Mouse (Mus musculus) adrenal gland, adult 18-20 months (tissue): Measurements from ENCODE around the gene Cntnap2. TPM values are rescaled to one million over a fixed set of nuclear protein-coding genes. Genes with fewer than 3 reads are reported as not detected.

Experiments used
- DNase-seq, 2 experiments: peaks; one replicate each; pipeline ENCODE4 v3.0.0; 2021 to 2022; ENCODE audit warnings: low spot score in 2 of 2
- total RNA-seq, 2 experiments: library from RNA; stranded (reverse); gene quantifications; 1 replicate in 1 of 2; 2 replicates in 1 of 2; pipeline ENCODE4 v1.2.3; 2021

The Cntnap2 gene
- total RNA-seq, 2 experiments from 2014 or later: 1.5 to 2.0 TPM

- DNase-seq: no peak
Measured at GRCm38 (mm10) chr6:45885486-45885885, 826.3 kb downstream of the Cntnap2 start.

- DNase-seq: no peak
Measured at GRCm38 (mm10) chr6:45887901-45888300, 828.7 kb downstream of the Cntnap2 start.

GRCm38 (mm10) chr6:45938263-45938662 lies 879.1 kb downstream of the Cntnap2 start:
- DNase-seq: no peak

GRCm38 (mm10) chr6:45938775-45939174 lies 879.6 kb downstream of the Cntnap2 start:
- no peak for DNase-seq

- DNase-seq: no peak
Measured at GRCm38 (mm10) chr6:45945144-45945985, 886.2 kb downstream of the Cntnap2 start.

- DNase-seq: no peak
Measured at GRCm38 (mm10) chr6:45954773-45955172, 895.6 kb downstream of the Cntnap2 start.

- DNase-seq: no peak
Measured at GRCm38 (mm10) chr6:45964494-45964893, 905.3 kb downstream of the Cntnap2 start.

GRCm38 (mm10) chr6:45974471-45975154 lies 915.5 kb downstream of the Cntnap2 start:
- no peak for DNase-seq

- no peak for DNase-seq
Measured at GRCm38 (mm10) chr6:45979171-45979570, 920.0 kb downstream of the Cntnap2 start.

- DNase-seq: no peak
Measured at GRCm38 (mm10) chr6:45988051-45988450, 928.9 kb downstream of the Cntnap2 start.

- DNase-seq: no peak
Measured at GRCm38 (mm10) chr6:45991086-45991485, 931.9 kb downstream of the Cntnap2 start.

GRCm38 (mm10) chr6:46022515-46023143 lies 963.5 kb downstream of the Cntnap2 start:
- no peak for DNase-seq

GRCm38 (mm10) chr6:46031821-46032594 lies 972.9 kb downstream of the Cntnap2 start:
- DNase-seq: no peak

GRCm38 (mm10) chr6:46033108-46033507 lies 974.0 kb downstream of the Cntnap2 start:
- DNase-seq: no peak

GRCm38 (mm10) chr6:46040671-46041070 lies 981.5 kb downstream of the Cntnap2 start:
- DNase-seq: no peak

- no peak for DNase-seq
Measured at GRCm38 (mm10) chr6:46080236-46080635, 1021.1 kb downstream of the Cntnap2 start.

GRCm38 (mm10) chr6:46081432-46081831 lies 1022.3 kb downstream of the Cntnap2 start:
- DNase-seq: no peak

- no peak for DNase-seq
Measured at GRCm38 (mm10) chr6:46143189-46143841, 1084.2 kb downstream of the Cntnap2 start.

- DNase-seq: no peak
Measured at GRCm38 (mm10) chr6:46166837-46167236, 1107.7 kb downstream of the Cntnap2 start.

- DNase-seq: no peak
Measured at GRCm38 (mm10) chr6:46197298-46197697, 1138.1 kb downstream of the Cntnap2 start.

GRCm38 (mm10) chr6:46201828-46202227 lies 1142.7 kb downstream of the Cntnap2 start:
- DNase-seq: no peak
